Mouse (Mus musculus) heart, adult 2 months (tissue): ENCODE results near the gene Atp6v1e1. TPM values are rescaled to one million over a fixed set of nuclear protein-coding genes. Genes with fewer than 3 reads are reported as not detected.

Source experiments
- DNase-seq, 2 experiments: peaks; one replicate each; pipeline ENCODE4 v3.0.0; 2021
- H3K27ac ChIP-seq: fragments of 200-600 bp; 2 replicates; pipeline ENCODE4 v1.8.1; 2022
- H3K27me3 ChIP-seq: fragments of 200-500 bp; 2 replicates; pipeline ENCODE4 v1.6.1; 2012; ENCODE audit warnings: mild to moderate bottlenecking, low read length, inconsistent platforms, mixed read lengths; ENCODE audit not compliant: control insufficient read depth, insufficient read depth
- H3K36me3 ChIP-seq: fragments of 200-500 bp; 2 replicates; pipeline ENCODE4 v1.6.1; 2012; ENCODE audit warnings: low read length, inconsistent platforms; ENCODE audit not compliant: control insufficient read depth, insufficient read depth
- H3K4me1 ChIP-seq: fragments of 200-500 bp; 2 replicates; pipeline ENCODE4 v1.6.1; 2011; ENCODE audit warnings: low read length; ENCODE audit not compliant: control insufficient read depth, insufficient read depth
- H3K4me3 ChIP-seq: fragments of 200-600 bp; 2 replicates; pipeline ENCODE4 v1.8.1; 2022
- H3K79me2 ChIP-seq: fragments of 200-500 bp; replicated peaks from 2 replicates; pipeline ENCODE4 v1.6.1; 2012; ENCODE audit warnings: mild to moderate bottlenecking, inconsistent platforms, low read length, moderate library complexity, mixed read lengths; ENCODE audit not compliant: control insufficient read depth, insufficient read depth
- H3K9ac ChIP-seq: fragments of 200-500 bp; 2 replicates; pipeline ENCODE4 v1.6.1; 2012; ENCODE audit warnings: low read depth, mild to moderate bottlenecking, control low read depth, inconsistent platforms, low read length, mixed read lengths
- CTCF ChIP-seq: fragments of 200-600 bp; IDR thresholded peaks from 2 replicates; pipeline ENCODE4 v1.8.1; 2022; ENCODE audit warnings: antibody characterized with exemption, mild to moderate bottlenecking, moderate library complexity
- EP300 ChIP-seq: fragments of 200-500 bp; IDR thresholded peaks from 2 replicates; pipeline ENCODE4 v1.6.1; 2011; ENCODE audit warnings: low read depth, low read length, control low read depth; ENCODE audit not compliant: insufficient read depth
- POLR2A ChIP-seq: fragments of 200-500 bp; IDR thresholded peaks from 2 replicates; pipeline ENCODE4 v1.6.1; 2011; ENCODE audit warnings: mild to moderate bottlenecking, low read depth, low read length, control low read depth; ENCODE audit not compliant: insufficient read depth
- WGBS: fragments of 180-500 bp; shearing (Covaris S2); methylation state at CpG from one replicate; pipeline ENCODE4 v1.1.7; 2018; 5-methylcytosine and 5-hydroxymethylcytosine counted together
- intact Hi-C: fragments of 180-260 bp; cut with DNase I; formaldehyde crosslinking; loops from one replicate; pipeline ENCODE4 v1.15.1; 2025
- long read RNA-seq: library from polyadenylated mRNA; stranded (forward); transcript quantifications from one replicate; pipeline ENCODE4 v2.0.0, GENCODE M21; 2021
- polyA plus RNA-seq: library from polyadenylated mRNA; depleted of rRNA; stranded (reverse); fragments of >200 nt; gene quantifications from 2 replicates; pipeline ENCODE4 v1.2.3, GENCODE M21; 2012; rRNA removed
- total RNA-seq, 2 experiments: library from RNA; stranded (reverse); gene quantifications; 2 replicates each; pipeline ENCODE4 v1.2.3; 2021

Atp6v1e1 gene
- total RNA-seq = 100 to 1,000 TPM; 142 to 165 TPM
- polyA plus RNA-seq = 145 and 161 TPM in 2 replicates
- long read RNA-seq, transcript Atp6v1e1-201 (9 exons, 1,312 nt) = major isoform, 98 of 103 reads
- long read RNA-seq, partial matches to known transcripts = 0 of 103 reads
- long read RNA-seq, other reads (novel, unspliced or antisense) = 5 of 103 reads

GRCm38 (mm10) chr6:120822307-120822928, at the start of gene Atp6v1e1:
Gene Atp6v1e1, minus strand, starts transcription at chr6:120822793.
- no peaks in the 10 kb centered on the region; the same call in 1 of the 2 replicates for H3K36me3 ChIP-seq
- peaks cover 3% of the 10 kb centered on the region for H3K4me1 ChIP-seq
- WGBS = under 1% methylated on average over 41 of the region's 41 CpGs
- peaks cover 1% of the 10 kb centered on the region for H3K79me2 ChIP-seq
- peak; percentile 92 for TF ChIP-seq POLR2A
- no peak for TF ChIP-seq EP300
- peak within 1 kb of the TSS; percentile 82 for H3K9ac ChIP-seq
- DNase-seq = peak; percentile 92 to 95
- H3K27me3 ChIP-seq = no peaks in the 10 kb centered on the region
- H3K4me3 ChIP-seq = peak within 1 kb of the TSS; percentile 99
- H3K27ac ChIP-seq = peak within 1 kb of the TSS; percentile 94
- intact Hi-C loops = loop anchor here (5.0 kb wide), 1 partner anchor 290 kb away; the partner anchor contains the start of gene Hdhd5

GRCm38 (mm10) chr6:120871286-120871685, 48.7 kb upstream of the Atp6v1e1 start:
- TF ChIP-seq EP300 (no peak), CTCF (no peak)
- H3K4me3 ChIP-seq = no peak overlapping the region
- no peak overlapping the region for H3K27ac ChIP-seq
- H3K36me3 ChIP-seq = no peaks in the 10 kb centered on the region; the same call in 1 of the 2 replicates
- intact Hi-C loops = no loop called here
- no peaks in the 10 kb centered on the region for H3K79me2 ChIP-seq
- no peak overlapping the region for H3K9ac ChIP-seq
- WGBS = 58% methylated on average over 2 of the region's 2 CpGs
- DNase-seq = no peak
- peaks cover 2% of the 10 kb centered on the region; the same call in 1 of the 2 replicates for H3K4me1 ChIP-seq
- no peaks in the 10 kb centered on the region for H3K27me3 ChIP-seq

GRCm38 (mm10) chr6:120868824-120869223, 46.2 kb upstream of the Atp6v1e1 start:
- H3K79me2 ChIP-seq = no peaks in the 10 kb centered on the region
- H3K4me3 ChIP-seq = no peak overlapping the region
- peaks cover 2% of the 10 kb centered on the region for H3K4me1 ChIP-seq
- no peak overlapping the region for H3K27ac ChIP-seq
- no peak overlapping the region for H3K9ac ChIP-seq
- 26% methylated on average over 1 of the region's 1 CpGs for WGBS
- no peaks in the 10 kb centered on the region; the same call in 1 of the 2 replicates for H3K36me3 ChIP-seq
- DNase-seq = no peak
- intact Hi-C loops = no loop called here
- no peak for TF ChIP-seq EP300
- no peak for TF ChIP-seq CTCF
- TF ChIP-seq POLR2A = no peak
- no peaks in the 10 kb centered on the region for H3K27me3 ChIP-seq

- intact Hi-C loops = no loop called here
- Histone ChIP-seq H3K4me1 (no peaks in the 10 kb centered on the region; the same call in 1 of the 2 replicates), H3K79me2 (0 out of 2 replicates have a peak, but pooled peaks cover 1% of the 10 kb centered on the region), H3K36me3 (no peaks in the 10 kb centered on the region; the same call in 1 of the 2 replicates), H3K4me3 (no peak overlapping the region), H3K9ac (no peak overlapping the region), H3K27me3 (no peaks in the 10 kb centered on the region), H3K27ac (no peak overlapping the region)
- DNase-seq = no peak
- TF ChIP-seq CTCF (no peak), POLR2A (no peak), EP300 (no peak)
- 45% methylated on average over 9 of the region's 9 CpGs for WGBS
Observed at GRCm38 (mm10) chr6:120866051-120866814, 43.6 kb upstream of the Atp6v1e1 start.

- no peaks in the 10 kb centered on the region; the same call in 1 of the 2 replicates for H3K4me1 ChIP-seq
- H3K27ac ChIP-seq = no peak overlapping the region
- TF ChIP-seq POLR2A (no peak), CTCF (no peak), EP300 (no peak)
- 96% methylated on average over 3 of the region's 3 CpGs for WGBS
- H3K36me3 ChIP-seq = no peaks in the 10 kb centered on the region; the same call in 1 of the 2 replicates
- H3K9ac ChIP-seq = no peak overlapping the region
- H3K79me2 ChIP-seq = peaks cover 5% of the 10 kb centered on the region; the same call in 1 of the 2 replicates
- H3K4me3 ChIP-seq = no peak overlapping the region
- intact Hi-C loops = no loop called here
- DNase-seq = no peak
- H3K27me3 ChIP-seq = no peaks in the 10 kb centered on the region
Observed at GRCm38 (mm10) chr6:120860079-120860478, 37.5 kb upstream of the Atp6v1e1 start.
